Mouse (Mus musculus): ENCODE data around the gene Hoxc6.

Gene Hoxc6

GRCm38 (mm10) chr15:103051670-103052069 lies 53.6 kb downstream of the Hoxc6 start:
- DNase-seq: no peak

- DNase-seq: no peak
These were observed 55.2 kb downstream of the Hoxc6 start for GRCm38 (mm10) chr15:103053210-103053609.

GRCm38 (mm10) chr15:103056396-103056795 lies 58.3 kb downstream of the Hoxc6 start:
- DNase-seq: no peak

- DNase-seq: no peak
These were observed 60.7 kb downstream of the Hoxc6 start for GRCm38 (mm10) chr15:103058715-103059114.

- no peak for DNase-seq
These were observed 61.4 kb downstream of the Hoxc6 start for GRCm38 (mm10) chr15:103059393-103059992.

- DNase-seq: no peak
These were observed 61.9 kb downstream of the Hoxc6 start for GRCm38 (mm10) chr15:103060021-103060340.

GRCm38 (mm10) chr15:103060341-103061130 lies 62.5 kb downstream of the Hoxc6 start:
- no peak for DNase-seq

- no peak for DNase-seq
These were observed 63.2 kb downstream of the Hoxc6 start for GRCm38 (mm10) chr15:103061131-103061825.

Measured in thymus, adult 18-20 months (tissue).